Mouse (Mus musculus) C2C12 (cell line): ENCODE results near the gene Gm7356.
"Not testable (repeated sequence)": the region's sequence is repeated elsewhere in the genome, so short reads cannot be mapped to it uniquely, and the experiment has no call there.

Experiments
- CTCF ChIP-seq: IDR thresholded peaks from one replicate; pipeline ENCODE4 v1.5.1; 2011; ENCODE audit not compliant: control insufficient read depth, insufficient read depth, insufficient read length
- USF1 ChIP-seq: IDR thresholded peaks from one replicate; pipeline ENCODE4 v1.6.1; 2011; ENCODE audit warnings: low read depth, mild to moderate bottlenecking, control low read depth, moderate library complexity

DNA sequence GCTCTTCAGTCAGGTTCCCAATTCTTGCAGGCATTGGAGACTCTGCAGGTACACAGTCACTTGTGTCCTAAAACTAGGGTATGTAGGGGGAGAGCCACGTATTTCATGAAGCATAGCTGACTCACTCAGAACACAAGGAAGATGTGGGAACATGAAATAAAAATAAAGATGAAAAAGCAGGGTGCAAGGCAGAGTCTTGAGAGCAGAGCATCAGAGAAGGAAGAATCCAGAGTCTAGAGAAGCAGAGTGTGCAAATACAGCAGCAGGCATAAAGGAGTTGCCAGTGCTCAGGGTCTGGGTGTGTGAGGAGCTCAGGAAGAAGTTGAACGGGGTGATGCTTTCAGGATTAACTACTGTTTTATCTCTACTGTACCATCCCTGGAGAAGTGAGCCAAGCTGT is 38.4 kb upstream of the Gm7356 start:
- not testable (repeated sequence) for TF ChIP-seq CTCF, USF1
